Mouse (Mus musculus): ENCODE results near the gene Gm21822. TPM values are rescaled to one million over a fixed set of nuclear protein-coding genes. Genes with fewer than 3 reads are reported as not detected.
"Not testable (repeated sequence)": the region's sequence is repeated elsewhere in the genome, so short reads cannot be mapped to it uniquely, and the experiment has no call there.

The Gm21822 gene
- total RNA-seq (2014; rRNA removed; ENCODE audit: low replicate concordance) = not detected in 2 replicates
- not detected in 2 replicates for polyA plus RNA-seq (2015; fragmentation: Nextera tagmentation; extraction: Ambion mirVana)

GRCm38 (mm10) chrY:18654182-18654581 lies at the start of gene Gm21822:
Gene Gm21822, plus strand, starts transcription at chrY:18654482.
- H3K4me1 ChIP-seq (ENCODE audit: control insufficient read depth, insufficient read depth); H3K9ac ChIP-seq (replicated peaks; ENCODE audit: low read depth, low read length); H3K27ac ChIP-seq (ENCODE audit: low read depth); DNase-seq (ENCODE audit: low spot score); H3K36me3 ChIP-seq (replicated peaks; ENCODE audit: control insufficient read depth, insufficient read depth, low read length); H3K4me2 ChIP-seq (ENCODE audit: low read depth, low read length); ATAC-seq (ENCODE audit: insufficient read depth, low read depth); H3K9me3 ChIP-seq (replicated peaks; ENCODE audit: control insufficient read depth, low read length); H3K4me3 ChIP-seq (ENCODE audit: low read depth, low read length); H3K27me3 ChIP-seq (ENCODE audit: control insufficient read depth, insufficient read depth, low read length): not testable (repeated sequence)
- WGBS = no CpG with 5 or more reads among the region's 3 CpGs

All from heart, postnatal 0 days (tissue).